Mouse (Mus musculus) ES-Bruce4 (cell line): ENCODE data around the gene Stim1. TPM values are rescaled to one million over a fixed set of nuclear protein-coding genes. Genes with fewer than 3 reads are reported as not detected.
"Not testable (repeated sequence)": the region's sequence is repeated elsewhere in the genome, so short reads cannot be mapped to it uniquely, and the experiment has no call there.

Source experiments
- H3K27ac ChIP-seq: 2 replicates; pipeline ENCODE4 v1.5.1; 2012; ENCODE audit warnings: low read length, inconsistent platforms; ENCODE audit not compliant: insufficient read depth
- H3K27me3 ChIP-seq: 2 replicates; pipeline ENCODE4 v1.6.1; 2012; ENCODE audit warnings: mild to moderate bottlenecking, low read length, inconsistent platforms; ENCODE audit not compliant: control insufficient read depth, poor library complexity, insufficient read depth, severe bottlenecking
- H3K36me3 ChIP-seq: 2 replicates; pipeline ENCODE4 v1.6.1; 2012; ENCODE audit warnings: inconsistent platforms, mild to moderate bottlenecking, low read length, moderate library complexity; ENCODE audit not compliant: control insufficient read depth, poor library complexity, insufficient read depth, severe bottlenecking
- H3K4me1 ChIP-seq: one replicate; pipeline ENCODE4 v1.8.1; 2011; ENCODE audit warnings: low read length; ENCODE audit not compliant: control insufficient read depth, insufficient read depth
- H3K4me3 ChIP-seq: 2 replicates; pipeline ENCODE4 v1.5.1; 2011; ENCODE audit warnings: low read depth, mild to moderate bottlenecking, low read length
- H3K9ac ChIP-seq: 2 replicates; pipeline ENCODE4 v1.6.1; 2012; ENCODE audit warnings: low read depth, mild to moderate bottlenecking, inconsistent platforms; ENCODE audit not compliant: poor library complexity, severe bottlenecking
- H3K9me3 ChIP-seq: replicated peaks from 2 replicates; pipeline ENCODE4 v1.6.1; 2012; ENCODE audit warnings: mild to moderate bottlenecking, low read length, inconsistent platforms; ENCODE audit not compliant: control insufficient read depth, poor library complexity, insufficient read depth, severe bottlenecking
- CTCF ChIP-seq: IDR thresholded peaks from one replicate; pipeline ENCODE4 v1.8.1; 2011; ENCODE audit warnings: low read depth, low read length
- EP300 ChIP-seq: IDR thresholded peaks from 2 replicates; pipeline ENCODE4 v1.6.1; 2011; ENCODE audit warnings: low read depth, low read length; ENCODE audit not compliant: insufficient read depth
- POLR2A ChIP-seq: IDR thresholded peaks from one replicate; pipeline ENCODE4 v1.8.1; 2011; ENCODE audit warnings: low read length; ENCODE audit not compliant: insufficient read depth
- polyA plus RNA-seq: library from polyadenylated mRNA; stranded (reverse); fragments of >200 nt; gene quantifications from 2 replicates; pipeline ENCODE4 v1.2.4, GENCODE M21; 2011; ENCODE audit warnings: low read depth; ENCODE audit not compliant: missing spikeins, insufficient read depth, insufficient read length

The Stim1 gene
- polyA plus RNA-seq, 1 experiment, result 26.0 TPM

GRCm38 (mm10) chr7:102404118-102404517 lies 136.5 kb downstream of the Stim1 start:
- no peaks in the 10 kb centered on the region for H3K4me1 ChIP-seq
- no peaks in the 10 kb centered on the region for H3K27me3 ChIP-seq
- no peaks in the 10 kb centered on the region for H3K9me3 ChIP-seq
- no peak overlapping the region for H3K9ac ChIP-seq
- no peaks in the 10 kb centered on the region for H3K36me3 ChIP-seq
- no peak for TF ChIP-seq POLR2A
- no peak for TF ChIP-seq EP300
- TF ChIP-seq CTCF, result no peak
- H3K4me3 ChIP-seq, result no peak overlapping the region
- no peak overlapping the region for H3K27ac ChIP-seq

GRCm38 (mm10) chr7:102407440-102407839 lies 139.8 kb downstream of the Stim1 start:
- no peaks in the 10 kb centered on the region for H3K9me3 ChIP-seq
- no peak overlapping the region for H3K4me3 ChIP-seq
- TF ChIP-seq POLR2A, result no peak
- no peak for TF ChIP-seq EP300
- TF ChIP-seq CTCF, result no peak
- no peaks in the 10 kb centered on the region for H3K36me3 ChIP-seq
- no peaks in the 10 kb centered on the region for H3K4me1 ChIP-seq
- no peak overlapping the region for H3K27ac ChIP-seq
- no peak overlapping the region for H3K9ac ChIP-seq
- H3K27me3 ChIP-seq, result no peaks in the 10 kb centered on the region

GRCm38 (mm10) chr7:102415272-102415671 lies 147.7 kb downstream of the Stim1 start:
- H3K4me3 ChIP-seq, result not testable (repeated sequence)

GRCm38 (mm10) chr7:102415841-102416240 lies 148.2 kb downstream of the Stim1 start:
- Histone ChIP-seq H3K4me1 (peaks cover 2% of the 10 kb centered on the region), H3K4me3 (no peak overlapping the region), H3K9ac (no peak overlapping the region), H3K36me3 (no peaks in the 10 kb centered on the region), H3K27me3 (no peaks in the 10 kb centered on the region; the same call in 1 of the 2 replicates), H3K9me3 (no peaks in the 10 kb centered on the region), H3K27ac (no peak overlapping the region)
- TF ChIP-seq EP300, result no peak
- no peak for TF ChIP-seq CTCF
- no peak for TF ChIP-seq POLR2A

More at GRCm38 (mm10) chr7:102415272-102415671, 147.7 kb downstream of the Stim1 start:
- not testable (repeated sequence) for H3K9me3 ChIP-seq, H3K27me3 ChIP-seq, H3K9ac ChIP-seq, H3K4me1 ChIP-seq, H3K36me3 ChIP-seq, H3K27ac ChIP-seq

- H3K27ac ChIP-seq, result no peak overlapping the region
- TF ChIP-seq CTCF (peak; percentile 41), POLR2A (no peak), EP300 (no peak)
- H3K4me1 ChIP-seq, result peaks cover 2% of the 10 kb centered on the region
- no peak overlapping the region for H3K9ac ChIP-seq
- no peaks in the 10 kb centered on the region for H3K36me3 ChIP-seq
- no peaks in the 10 kb centered on the region for H3K9me3 ChIP-seq
- H3K4me3 ChIP-seq, result no peak overlapping the region
- no peaks in the 10 kb centered on the region; the same call in 1 of the 2 replicates for H3K27me3 ChIP-seq
Observed at GRCm38 (mm10) chr7:102417398-102417797, 149.8 kb downstream of the Stim1 start.

- no peak overlapping the region for H3K4me3 ChIP-seq
- TF ChIP-seq EP300, result no peak
- no peaks in the 10 kb centered on the region for H3K9me3 ChIP-seq
- H3K4me1 ChIP-seq, result no peaks in the 10 kb centered on the region
- no peak overlapping the region for H3K27ac ChIP-seq
- H3K9ac ChIP-seq, result no peak overlapping the region
- H3K36me3 ChIP-seq, result no peaks in the 10 kb centered on the region
- no peaks in the 10 kb centered on the region for H3K27me3 ChIP-seq
Observed at GRCm38 (mm10) chr7:102422036-102422435, 154.4 kb downstream of the Stim1 start.
